Mouse (Mus musculus) forebrain, embryonic 11.5 days (tissue): Measurements from ENCODE around the gene Commd1. TPM values are rescaled to one million over a fixed set of nuclear protein-coding genes. Genes with fewer than 3 reads are reported as not detected.

ENCODE experiments used
- ATAC-seq: fragments of 200-750 bp; cut with Nextera tagmentation; replicated peaks from 2 replicates; pipeline ENCODE4 v1.8.0; 2017; ENCODE audit warnings: moderate TSS enrichment; ENCODE audit not compliant: low FRiP score
- DNase-seq: peaks from one replicate; pipeline ENCODE4 v3.0.0-alpha.2; 2017; ENCODE audit warnings: low spot score
- H3K27ac ChIP-seq: fragments of 300-500 bp; sonication (generic); 2 replicates; pipeline ENCODE4 v1.5.1; 2014; ENCODE audit warnings: low read depth, low read length
- H3K27me3 ChIP-seq: fragments of 300-500 bp; sonication (generic); 2 replicates; pipeline ENCODE4 v1.6.1; 2014; ENCODE audit warnings: mild to moderate bottlenecking, low read length, mixed read lengths; ENCODE audit not compliant: control insufficient read depth, insufficient read depth
- H3K36me3 ChIP-seq: fragments of 300-500 bp; sonication (generic); 2 replicates; pipeline ENCODE4 v1.6.1; 2014; ENCODE audit warnings: mild to moderate bottlenecking, low read length, moderate library complexity, mixed read lengths; ENCODE audit not compliant: control insufficient read depth, insufficient read depth
- H3K4me1 ChIP-seq: fragments of 300-500 bp; sonication (generic); replicated peaks from 2 replicates; pipeline ENCODE4 v1.6.1; 2014; ENCODE audit warnings: low read length, mixed read lengths; ENCODE audit not compliant: control insufficient read depth, insufficient read depth
- H3K4me2 ChIP-seq: fragments of 300-500 bp; sonication (generic); 2 replicates; pipeline ENCODE4 v1.6.1; 2014; ENCODE audit warnings: low read depth, mild to moderate bottlenecking, low read length, moderate library complexity, mixed read lengths; ENCODE audit not compliant: severe bottlenecking
- H3K4me3 ChIP-seq: fragments of 300-500 bp; sonication (generic); 2 replicates; pipeline ENCODE4 v1.5.1; 2014; ENCODE audit warnings: low read depth, low read length
- H3K9ac ChIP-seq: fragments of 300-500 bp; sonication (generic); 2 replicates; pipeline ENCODE4 v1.6.1; 2014; ENCODE audit warnings: low read length
- H3K9me3 ChIP-seq: fragments of 300-500 bp; sonication (generic); 2 replicates; pipeline ENCODE4 v1.6.1; 2016; ENCODE audit warnings: low read length, mixed read lengths; ENCODE audit not compliant: control insufficient read depth
- WGBS: fragments of 180-500 bp; shearing (Covaris S2); extraction: QIAGEN DNeasy Blood & Tissue Kit; methylation state at CpG from one replicate; pipeline ENCODE4 v1.1.7; 2014; 5-methylcytosine and 5-hydroxymethylcytosine counted together
- polyA plus RNA-seq: library from polyadenylated mRNA; unstranded; fragments of >200 nt; fragmentation: Nextera tagmentation; extraction: Ambion mirVana; gene quantifications from 2 replicates; pipeline ENCODE4 v1.2.1, GENCODE M21; 2014

Commd1 gene
- polyA plus RNA-seq, 1 experiment from 2014 or later: 399 TPM

- DNase-seq: no peak
- no peak overlapping the region for H3K9ac ChIP-seq
- H3K4me3 ChIP-seq: no peak overlapping the region
- ATAC-seq: no peak
- H3K27ac ChIP-seq: no peak overlapping the region
- 75% methylated on average over 3 of the region's 3 CpGs for WGBS
- H3K4me1 ChIP-seq: peaks cover 15% of the 10 kb centered on the region
- H3K36me3 ChIP-seq: no peaks in the 10 kb centered on the region
- H3K9me3 ChIP-seq: no peaks in the 10 kb centered on the region
- no peak overlapping the region for H3K4me2 ChIP-seq
- H3K27me3 ChIP-seq: peaks cover 37% of the 10 kb centered on the region
Measured at GRCm38 (mm10) chr11:22856371-22856965, 125.7 kb downstream of the Commd1 start.

GRCm38 (mm10) chr11:22854571-22854970, 127.6 kb downstream of the Commd1 start:
- no peak for ATAC-seq
- no peak overlapping the region for H3K4me2 ChIP-seq
- no peaks in the 10 kb centered on the region for H3K36me3 ChIP-seq
- no peak overlapping the region for H3K27ac ChIP-seq
- H3K9ac ChIP-seq: no peak overlapping the region
- no peaks in the 10 kb centered on the region for H3K9me3 ChIP-seq
- no peak overlapping the region for H3K4me3 ChIP-seq
- WGBS: 88% methylated on average over 4 of the region's 4 CpGs
- peaks cover 24% of the 10 kb centered on the region for H3K27me3 ChIP-seq
- DNase-seq: no peak
- peaks cover 8% of the 10 kb centered on the region for H3K4me1 ChIP-seq

- 68% methylated on average over 2 of the region's 2 CpGs for WGBS
- Histone ChIP-seq H3K36me3 (no peaks in the 10 kb centered on the region), H3K4me3 (no peak overlapping the region), H3K9ac (no peak overlapping the region), H3K4me1 (peaks cover 3% of the 10 kb centered on the region; the same call in 1 of the 2 replicates), H3K4me2 (no peak overlapping the region), H3K27ac (peak overlapping the region; percentile 12; the same call in 1 of the 2 replicates), H3K27me3 (peaks cover 18% of the 10 kb centered on the region; the same call in 1 of the 2 replicates), H3K9me3 (no peaks in the 10 kb centered on the region)
- DNase-seq (no peak), ATAC-seq (no peak)
Measured at GRCm38 (mm10) chr11:22853477-22854157, 128.6 kb downstream of the Commd1 start.

GRCm38 (mm10) chr11:22852510-22852909, 129.7 kb downstream of the Commd1 start:
- 77% methylated on average over 1 of the region's 1 CpGs for WGBS
- no peak overlapping the region for H3K4me2 ChIP-seq
- peaks cover 10% of the 10 kb centered on the region; the same call in 1 of the 2 replicates for H3K27me3 ChIP-seq
- no peak overlapping the region for H3K27ac ChIP-seq
- DNase-seq (no peak), ATAC-seq (no peak)
- H3K9me3 ChIP-seq: no peaks in the 10 kb centered on the region
- H3K36me3 ChIP-seq: no peaks in the 10 kb centered on the region
- no peak overlapping the region for H3K9ac ChIP-seq
- H3K4me3 ChIP-seq: no peak overlapping the region
- no peaks in the 10 kb centered on the region for H3K4me1 ChIP-seq

- Histone ChIP-seq H3K4me2 (no peak overlapping the region), H3K4me3 (no peak overlapping the region), H3K36me3 (no peaks in the 10 kb centered on the region), H3K4me1 (no peaks in the 10 kb centered on the region), H3K27ac (no peak overlapping the region), H3K9me3 (no peaks in the 10 kb centered on the region), H3K9ac (no peak overlapping the region), H3K27me3 (no peaks in the 10 kb centered on the region; the same call in 1 of the 2 replicates)
- no peak for ATAC-seq
- no peak for DNase-seq
- 57% methylated on average over 4 of the region's 4 CpGs for WGBS
Measured at GRCm38 (mm10) chr11:22851416-22851815, 130.8 kb downstream of the Commd1 start.

- Histone ChIP-seq H3K9me3 (no peaks in the 10 kb centered on the region), H3K36me3 (no peaks in the 10 kb centered on the region), H3K4me1 (no peaks in the 10 kb centered on the region), H3K4me3 (no peak overlapping the region), H3K27ac (no peak overlapping the region), H3K27me3 (no peaks in the 10 kb centered on the region), H3K9ac (no peak overlapping the region), H3K4me2 (no peak overlapping the region)
- 85% methylated on average over 4 of the region's 4 CpGs for WGBS
- ATAC-seq: no peak
- DNase-seq: no peak
Measured at GRCm38 (mm10) chr11:22850077-22850476, 132.1 kb downstream of the Commd1 start.

- DNase-seq (no peak), ATAC-seq (no peak)
- H3K9me3 ChIP-seq: no peaks in the 10 kb centered on the region
- WGBS: 92% methylated on average over 5 of the region's 5 CpGs
- H3K4me2 ChIP-seq: no peak overlapping the region
- no peak overlapping the region for H3K4me3 ChIP-seq
- no peaks in the 10 kb centered on the region for H3K4me1 ChIP-seq
- no peak overlapping the region for H3K9ac ChIP-seq
- no peak overlapping the region for H3K27ac ChIP-seq
- no peaks in the 10 kb centered on the region for H3K36me3 ChIP-seq
- no peaks in the 10 kb centered on the region for H3K27me3 ChIP-seq
Measured at GRCm38 (mm10) chr11:22848649-22849195, 133.5 kb downstream of the Commd1 start.

GRCm38 (mm10) chr11:22847732-22848648, 134.2 kb downstream of the Commd1 start:
- H3K27ac ChIP-seq: no peak overlapping the region

More at GRCm38 (mm10) chr11:22847732-22848648, 134.2 kb downstream of the Commd1 start:
- H3K4me3 ChIP-seq: no peak overlapping the region
- no peaks in the 10 kb centered on the region for H3K36me3 ChIP-seq
- no peak overlapping the region for H3K4me2 ChIP-seq
- no peak for DNase-seq
- H3K4me1 ChIP-seq: no peaks in the 10 kb centered on the region
- H3K9me3 ChIP-seq: no peaks in the 10 kb centered on the region
- ATAC-seq: no peak
- no peak overlapping the region for H3K9ac ChIP-seq
- H3K27me3 ChIP-seq: no peaks in the 10 kb centered on the region
- WGBS: 70% methylated on average over 8 of the region's 8 CpGs
